Mouse (Mus musculus) olfactory bulb, adult 2 months (tissue): Measurements from ENCODE around the gene Ndufa7.

ENCODE experiments used
- CTCF ChIP-seq: fragments of 200-500 bp; IDR thresholded peaks from 2 replicates; pipeline ENCODE4 v1.5.1; 2012; ENCODE audit warnings: low read depth, mild to moderate bottlenecking, low read length, moderate library complexity; ENCODE audit not compliant: insufficient read depth
- POLR2A ChIP-seq: fragments of 200-500 bp; IDR thresholded peaks from 2 replicates; pipeline ENCODE4 v1.6.1; 2012; ENCODE audit warnings: mild to moderate bottlenecking, low read depth, low read length, moderate library complexity; ENCODE audit not compliant: insufficient read depth

DNA sequence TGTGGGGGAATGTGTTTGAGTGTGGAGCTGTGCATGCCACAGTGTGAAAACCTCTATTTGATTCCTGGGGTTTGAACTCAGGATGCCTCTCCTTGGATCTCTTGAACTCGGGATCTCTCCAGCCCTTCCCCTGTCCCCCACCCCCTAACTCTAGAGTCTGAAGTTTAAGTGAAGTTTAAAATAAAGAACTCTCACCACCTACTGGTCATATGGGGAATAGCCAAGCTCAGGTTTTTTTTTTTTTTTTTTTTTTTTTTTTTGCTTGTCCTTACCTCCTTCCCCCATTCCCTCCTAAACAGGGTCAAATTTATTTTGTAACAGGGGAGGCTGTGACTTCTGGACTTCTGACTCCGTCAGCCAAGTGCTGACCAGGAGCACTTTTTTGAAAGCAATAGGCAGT, 22.2 kb upstream of the Ndufa7 start:
- TF ChIP-seq CTCF (no peak), POLR2A (no peak)
